Mouse (Mus musculus): ENCODE measurements around the gene Gpld1.

Gene Gpld1

GRCm38 (mm10) chr13:24942512-24943282 lies at the start of gene Gpld1:
TSS of gene Gpld1 (plus strand) at chr13:24943152.
- no peak for DNase-seq

GRCm38 (mm10) chr13:24893880-24894279 lies 49.1 kb upstream of the Gpld1 start:
- no peak for DNase-seq

- no peak for DNase-seq
Observed at GRCm38 (mm10) chr13:24901916-24902315, 41.0 kb upstream of the Gpld1 start.

- DNase-seq = no peak
Observed at GRCm38 (mm10) chr13:24903412-24903811, 39.5 kb upstream of the Gpld1 start.

- DNase-seq = no peak
Observed at GRCm38 (mm10) chr13:24905422-24905821, 37.5 kb upstream of the Gpld1 start.

GRCm38 (mm10) chr13:24906831-24907570 lies 36.0 kb upstream of the Gpld1 start:
- DNase-seq = no peak

- DNase-seq = no peak
Observed at GRCm38 (mm10) chr13:24909112-24909511, 33.8 kb upstream of the Gpld1 start.

- DNase-seq = no peak
Observed at GRCm38 (mm10) chr13:24913576-24913975, 29.4 kb upstream of the Gpld1 start.

- no peak for DNase-seq
Observed at GRCm38 (mm10) chr13:24914915-24915314, 28.0 kb upstream of the Gpld1 start.

GRCm38 (mm10) chr13:24915831-24916230 lies 27.1 kb upstream of the Gpld1 start:
- DNase-seq = no peak

GRCm38 (mm10) chr13:24920333-24920977 lies 22.5 kb upstream of the Gpld1 start:
- DNase-seq = peak; percentile 84

GRCm38 (mm10) chr13:24921281-24921680 lies 21.7 kb upstream of the Gpld1 start:
- DNase-seq = no peak

- DNase-seq = no peak
Observed at GRCm38 (mm10) chr13:24923991-24924390, 19.0 kb upstream of the Gpld1 start.

- no peak for DNase-seq
Observed at GRCm38 (mm10) chr13:24930591-24930990, 12.4 kb upstream of the Gpld1 start.

GRCm38 (mm10) chr13:24933199-24933598 lies 9.8 kb upstream of the Gpld1 start:
- DNase-seq = no peak

GRCm38 (mm10) chr13:24936772-24937107 lies 6.2 kb upstream of the Gpld1 start:
- no peak for DNase-seq

GRCm38 (mm10) chr13:24937108-24937838 lies 5.7 kb upstream of the Gpld1 start, which contains the start of gene Aldh5a1:
TSS of gene Aldh5a1 (minus strand) at chr13:24937661.
- peak; percentile 89 for DNase-seq

- no peak for DNase-seq
Observed at GRCm38 (mm10) chr13:24937839-24938166, 5.1 kb upstream of the Gpld1 start.

- peak; percentile 85 for DNase-seq
Observed at GRCm38 (mm10) chr13:24938683-24939082, 4.3 kb upstream of the Gpld1 start.

- DNase-seq = no peak
Observed at GRCm38 (mm10) chr13:24939472-24939871, 3.5 kb upstream of the Gpld1 start.

- DNase-seq = no peak
Observed at GRCm38 (mm10) chr13:24943303-24943702, 351 bp downstream of the Gpld1 start.

- DNase-seq = peak; percentile 31
Observed at GRCm38 (mm10) chr13:24945567-24945966, 2.6 kb downstream of the Gpld1 start.

GRCm38 (mm10) chr13:24947158-24947557 lies 4.2 kb downstream of the Gpld1 start:
- DNase-seq = no peak

Data from embryo, embryonic 11 days (tissue).